Mouse (Mus musculus) hindbrain, embryonic 11.5 days (tissue): ENCODE measurements around the gene Cyth1. TPM values are rescaled to one million over a fixed set of nuclear protein-coding genes. Genes with fewer than 3 reads are reported as not detected.

Experiments used
- ATAC-seq: fragments of 200-750 bp; cut with Nextera tagmentation; 2 replicates; pipeline ENCODE4 v1.8.0; 2017; ENCODE audit warnings: mild to moderate bottlenecking, moderate TSS enrichment, moderate library complexity; ENCODE audit not compliant: low FRiP score
- DNase-seq: peaks from one replicate; pipeline ENCODE4 v3.0.0-alpha.2; 2015; ENCODE audit warnings: low spot score
- H3K27ac ChIP-seq: fragments of 300-500 bp; sonication (generic); 2 replicates; pipeline ENCODE4 v1.5.1; 2014; ENCODE audit warnings: mild to moderate bottlenecking, low read depth, low read length
- H3K27me3 ChIP-seq: fragments of 300-500 bp; sonication (generic); 2 replicates; pipeline ENCODE4 v1.6.1; 2014; ENCODE audit warnings: mild to moderate bottlenecking, low read length, moderate library complexity, mixed read lengths; ENCODE audit not compliant: control insufficient read depth, insufficient read depth
- H3K36me3 ChIP-seq: fragments of 300-500 bp; sonication (generic); 2 replicates; pipeline ENCODE4 v1.6.1; 2014; ENCODE audit warnings: mild to moderate bottlenecking, low read length, moderate library complexity, mixed read lengths; ENCODE audit not compliant: control insufficient read depth, insufficient read depth
- H3K4me1 ChIP-seq: fragments of 300-500 bp; sonication (generic); replicated peaks from 2 replicates; pipeline ENCODE4 v1.6.1; 2014; ENCODE audit warnings: low read length, mixed read lengths; ENCODE audit not compliant: control insufficient read depth, insufficient read depth
- H3K4me2 ChIP-seq: fragments of 300-500 bp; sonication (generic); replicated peaks from 2 replicates; pipeline ENCODE4 v1.6.1; 2014; ENCODE audit warnings: mild to moderate bottlenecking, low read depth, low read length
- H3K4me3 ChIP-seq: fragments of 300-500 bp; sonication (generic); 2 replicates; pipeline ENCODE4 v1.5.1; 2014; ENCODE audit warnings: low read depth, low read length
- H3K9ac ChIP-seq: fragments of 300-500 bp; sonication (generic); 2 replicates; pipeline ENCODE4 v1.6.1; 2014; ENCODE audit warnings: low read depth, low read length
- H3K9me3 ChIP-seq: fragments of 300-500 bp; sonication (generic); 2 replicates; pipeline ENCODE4 v1.6.1; 2016; ENCODE audit warnings: low read length; ENCODE audit not compliant: control insufficient read depth
- WGBS: fragments of 180-500 bp; shearing (Covaris S2); extraction: QIAGEN DNeasy Blood & Tissue Kit; methylation state at CpG from one replicate; pipeline ENCODE4 v1.1.7; 2014; 5-methylcytosine and 5-hydroxymethylcytosine counted together
- polyA plus RNA-seq: library from polyadenylated mRNA; unstranded; fragments of >200 nt; fragmentation: Nextera tagmentation; extraction: Ambion mirVana; gene quantifications from 2 replicates; pipeline ENCODE4 v1.2.1, GENCODE M21; 2014

Cyth1 gene
- polyA plus RNA-seq, 1 experiment from 2014 or later, result 16.5 TPM

GRCm38 (mm10) chr11:118234500-118234899 is 13.9 kb downstream of the Cyth1 start:
- Histone ChIP-seq H3K4me3 (no peak overlapping the region), H3K9ac (no peak overlapping the region), H3K9me3 (no peaks in the 10 kb centered on the region), H3K36me3 (no peaks in the 10 kb centered on the region), H3K27ac (no peak overlapping the region), H3K4me2 (no peak overlapping the region), H3K4me1 (peaks cover 3% of the 10 kb centered on the region; the same call in 1 of the 2 replicates), H3K27me3 (no peaks in the 10 kb centered on the region)
- 84% methylated on average over 6 of the region's 6 CpGs for WGBS
- DNase-seq (no peak), ATAC-seq (no peak)

- no peaks in the 10 kb centered on the region for H3K9me3 ChIP-seq
- no peak overlapping the region for H3K27ac ChIP-seq
- DNase-seq, result no peak
- no peaks in the 10 kb centered on the region for H3K4me1 ChIP-seq
- no peaks in the 10 kb centered on the region for H3K36me3 ChIP-seq
- H3K27me3 ChIP-seq, result no peaks in the 10 kb centered on the region
- 78% methylated on average over 3 of the region's 3 CpGs for WGBS
- ATAC-seq, result no peak
- H3K4me2 ChIP-seq, result no peak overlapping the region
- H3K9ac ChIP-seq, result no peak overlapping the region
- no peak overlapping the region for H3K4me3 ChIP-seq
Measured at GRCm38 (mm10) chr11:118233924-118234323, 14.5 kb downstream of the Cyth1 start.

- Histone ChIP-seq H3K9me3 (no peaks in the 10 kb centered on the region), H3K27me3 (no peaks in the 10 kb centered on the region), H3K4me2 (no peak overlapping the region), H3K27ac (no peak overlapping the region), H3K36me3 (no peaks in the 10 kb centered on the region), H3K4me3 (no peak overlapping the region), H3K4me1 (no peaks in the 10 kb centered on the region), H3K9ac (no peak overlapping the region)
- ATAC-seq (no peak), DNase-seq (no peak)
- WGBS, result 54% methylated on average over 7 of the region's 7 CpGs
Measured at GRCm38 (mm10) chr11:118232314-118232831, 16.0 kb downstream of the Cyth1 start.

- ATAC-seq, result no peak
Measured at GRCm38 (mm10) chr11:118229941-118230340, 18.5 kb downstream of the Cyth1 start.

GRCm38 (mm10) chr11:118227650-118228049 is 20.7 kb downstream of the Cyth1 start:
- H3K4me3 ChIP-seq, result no peak overlapping the region
- DNase-seq (no peak), ATAC-seq (no peak)
- WGBS, result 87% methylated on average over 7 of the region's 7 CpGs
- H3K4me1 ChIP-seq, result no peaks in the 10 kb centered on the region
- no peaks in the 10 kb centered on the region for H3K36me3 ChIP-seq
- H3K9me3 ChIP-seq, result no peaks in the 10 kb centered on the region
- H3K9ac ChIP-seq, result no peak overlapping the region
- H3K4me2 ChIP-seq, result no peak overlapping the region
- no peak overlapping the region for H3K27ac ChIP-seq
- no peaks in the 10 kb centered on the region for H3K27me3 ChIP-seq

More at GRCm38 (mm10) chr11:118229941-118230340, 18.5 kb downstream of the Cyth1 start:
- WGBS, result 95% methylated on average over 5 of the region's 5 CpGs
- Histone ChIP-seq H3K4me3 (no peak overlapping the region), H3K27ac (no peak overlapping the region), H3K9me3 (no peaks in the 10 kb centered on the region), H3K36me3 (no peaks in the 10 kb centered on the region), H3K4me2 (no peak overlapping the region), H3K27me3 (no peaks in the 10 kb centered on the region), H3K4me1 (no peaks in the 10 kb centered on the region), H3K9ac (no peak overlapping the region)
- no peak for DNase-seq

GRCm38 (mm10) chr11:118226850-118227249 is 21.5 kb downstream of the Cyth1 start:
- Histone ChIP-seq H3K9ac (no peak overlapping the region), H3K4me2 (no peak overlapping the region), H3K4me3 (no peak overlapping the region), H3K36me3 (no peaks in the 10 kb centered on the region), H3K9me3 (no peaks in the 10 kb centered on the region), H3K4me1 (no peaks in the 10 kb centered on the region), H3K27ac (no peak overlapping the region), H3K27me3 (no peaks in the 10 kb centered on the region)
- 98% methylated on average over 7 of the region's 7 CpGs for WGBS
- no peak for DNase-seq
- ATAC-seq, result no peak

GRCm38 (mm10) chr11:118225862-118226261 is 22.5 kb downstream of the Cyth1 start:
- Histone ChIP-seq H3K4me3 (no peak overlapping the region), H3K9me3 (no peaks in the 10 kb centered on the region), H3K9ac (no peak overlapping the region), H3K36me3 (no peaks in the 10 kb centered on the region), H3K27ac (no peak overlapping the region), H3K4me1 (no peaks in the 10 kb centered on the region), H3K27me3 (no peaks in the 10 kb centered on the region), H3K4me2 (no peak overlapping the region)
- ATAC-seq, result no peak
- 57% methylated on average over 1 of the region's 1 CpGs for WGBS
- DNase-seq, result no peak

- H3K27ac ChIP-seq, result no peak overlapping the region
- no peaks in the 10 kb centered on the region for H3K9me3 ChIP-seq
- H3K4me1 ChIP-seq, result no peaks in the 10 kb centered on the region
- H3K36me3 ChIP-seq, result no peaks in the 10 kb centered on the region
- no peak for DNase-seq
- WGBS, result 82% methylated on average over 12 of the region's 12 CpGs
- no peak for ATAC-seq
- H3K27me3 ChIP-seq, result no peaks in the 10 kb centered on the region
- H3K9ac ChIP-seq, result no peak overlapping the region
- H3K4me2 ChIP-seq, result no peak overlapping the region
- H3K4me3 ChIP-seq, result no peak overlapping the region
Measured at GRCm38 (mm10) chr11:118225056-118225836, 23.1 kb downstream of the Cyth1 start.
